Mouse (Mus musculus) mesoderm, embryonic 11.5 days (tissue): ENCODE data around the gene Hes1.

Source experiments
- DNase-seq: peaks from one replicate; pipeline ENCODE4 v3.0.0-alpha.2; 2012; ENCODE audit warnings: low read depth, low spot score

Gene Hes1

GRCm38 (mm10) chr16:30063984-30064453, at the start of gene Hes1:
Gene Hes1 (plus strand): TSS chr16:30064384.
- DNase-seq, result peak; percentile 96

- DNase-seq, result no peak
Measured at GRCm38 (mm10) chr16:30016064-30016463, 48.1 kb upstream of the Hes1 start.

- DNase-seq, result peak; percentile 49
Measured at GRCm38 (mm10) chr16:30020124-30020523, 44.1 kb upstream of the Hes1 start.

- no peak for DNase-seq
Measured at GRCm38 (mm10) chr16:30022352-30022751, 41.8 kb upstream of the Hes1 start.

- no peak for DNase-seq
Measured at GRCm38 (mm10) chr16:30022890-30023797, 41.0 kb upstream of the Hes1 start.

GRCm38 (mm10) chr16:30024681-30025262, 39.4 kb upstream of the Hes1 start:
- DNase-seq, result no peak

GRCm38 (mm10) chr16:30028184-30028583, 36.0 kb upstream of the Hes1 start:
- DNase-seq, result no peak

- no peak for DNase-seq
Measured at GRCm38 (mm10) chr16:30029264-30030003, 34.8 kb upstream of the Hes1 start.

GRCm38 (mm10) chr16:30032326-30032904, 31.8 kb upstream of the Hes1 start:
- DNase-seq, result no peak

GRCm38 (mm10) chr16:30033390-30033789, 30.8 kb upstream of the Hes1 start:
- DNase-seq, result no peak

- no peak for DNase-seq
Measured at GRCm38 (mm10) chr16:30034001-30034400, 30.2 kb upstream of the Hes1 start.

GRCm38 (mm10) chr16:30034521-30034920, 29.7 kb upstream of the Hes1 start:
- DNase-seq, result no peak

- DNase-seq, result no peak
Measured at GRCm38 (mm10) chr16:30034979-30035440, 29.2 kb upstream of the Hes1 start.

GRCm38 (mm10) chr16:30036104-30036503, 28.1 kb upstream of the Hes1 start:
- no peak for DNase-seq

- DNase-seq, result no peak
Measured at GRCm38 (mm10) chr16:30038663-30039593, 25.3 kb upstream of the Hes1 start.

- no peak for DNase-seq
Measured at GRCm38 (mm10) chr16:30039841-30040240, 24.3 kb upstream of the Hes1 start.

- no peak for DNase-seq
Measured at GRCm38 (mm10) chr16:30042859-30043258, 21.3 kb upstream of the Hes1 start.

- no peak for DNase-seq
Measured at GRCm38 (mm10) chr16:30045615-30046014, 18.6 kb upstream of the Hes1 start.

- DNase-seq, result no peak
Measured at GRCm38 (mm10) chr16:30047010-30047409, 17.2 kb upstream of the Hes1 start.

GRCm38 (mm10) chr16:30047421-30047831, 16.8 kb upstream of the Hes1 start:
- no peak for DNase-seq
